Comparison of ENCODE assay signal across 24 mouse cellular contexts in genomic region chr19:29368671-29369309, GRCm38 (mm10). TPM values are rescaled to one million over a fixed set of nuclear protein-coding genes. Genes with fewer than 3 reads are reported as not detected.
DNase-seq lines count a peak whose midpoint lies in the region; TF ChIP-seq lines count a peak whose summit lies in the region.
"Had no signal": no experiment of that assay in that cellular context is flagged by ENCODE, and none has a peak within 500 bp of the region (broad histone marks: within the 10 kb centered on the region; RNA-seq: fewer than 3 reads in every experiment).

No protein-coding gene starts in this region.

- H3K36me3 ChIP-seq in macrophage (ENCODE audit: inconsistent target) = peaks cover 9% of the 10 kb centered on the region; the same call in 1 of the 2 replicates

- 32% methylated on average over 3 of the region's 3 CpGs for WGBS in macrophage (ENCODE audit: missing documents)
- WGBS in lung, adult 2 months = 72% methylated on average over 3 of the region's 3 CpGs

- H3K4me3 ChIP-seq in gastrocnemius, adult 2 months = peak overlapping the region; percentile 30; the same call in 1 of the 2 replicates
- peak overlapping the region; percentile 84 for H3K4me3 ChIP-seq in macrophage (ENCODE audit: inconsistent target)
- no peak overlapping the region for H3K4me3 ChIP-seq in lung, adult 2 months (replicated peaks; ENCODE audit: extremely low read depth, low read depth, low read length)

- DNase-seq in gastrocnemius, adult 2 months = no peak
- no peak for DNase-seq in gastrocnemius, postnatal 36 days
- DNase-seq in A20 (ENCODE audit: low read depth, low spot score) (peak; percentile 90), MEL-GATA-1-ER (ENCODE audit: extremely low read depth, low read depth) (peak; percentile 54)
- DNase-seq in right cerebral cortex, postnatal 25 days = no peak
- no peak for DNase-seq in layer of hippocampus, adult 18-20 months (ENCODE audit: low spot score in 2 of 2)
- DNase-seq in lung, adult 2 months = no peak
- DNase-seq: cerebellum, adult 11 months; cerebellum, postnatal 25 days; heart, adult 18-20 months; kidney, adult 8-10 months; kidney, postnatal 4 days; lung, embryonic 14.5 days; lung, postnatal 4 days had no signal

- intact Hi-C loops in gastrocnemius, adult 2 months (cut with DNase I) = loop anchor here (5.0 kb wide), 1 partner anchor 194 kb away; no protein-coding TSS in a partner anchor
- intact Hi-C loops in gastrocnemius, postnatal 36 days (cut with DNase I) = loop anchor here (5.0 kb wide), 1 partner anchor 194 kb away; no protein-coding TSS in a partner anchor

- H3K79me2 ChIP-seq in macrophage (ENCODE audit: inconsistent target) = peaks cover 75% of the 10 kb centered on the region

- no peak for TF ChIP-seq CTCF in gastrocnemius, adult 2 months (IDR thresholded peaks at IDR 0.05)
- TF ChIP-seq CTCF in lung, adult 2 months (IDR thresholded peaks at IDR 0.05; ENCODE audit: insufficient read depth, low read length) = no peak

- peak overlapping the region; percentile 40; the same call in 1 of the 2 replicates for H3K27ac ChIP-seq in gastrocnemius, adult 2 months
- peak overlapping the region; percentile 16 for H3K27ac ChIP-seq in macrophage
- H3K27ac ChIP-seq: hindbrain, postnatal 0 days had no signal

- TF ChIP-seq POLR2A in lung, adult 2 months (IDR thresholded peaks at IDR 0.05; ENCODE audit: borderline replicate concordance, extremely low read depth, low read depth, low read length) = no peak

- H3K4me1 ChIP-seq in lung, adult 2 months (ENCODE audit: control insufficient read depth, insufficient read depth, low read length) = peaks cover 6% of the 10 kb centered on the region

RNA-seq across cellular contexts. Expression of gene Cd274, which starts 1.5 kb away (rescaled TPM):
- under 1 TPM; 0.59 to 0.71 TPM for total RNA-seq in gastrocnemius, adult 2 months (2021)
- under 1 TPM; 0.52 to 0.61 TPM for total RNA-seq in gastrocnemius, postnatal 36 days (2021)
- total RNA-seq in macrophage (2018; cell fraction: chromatin; rRNA removed) = 1,000 to 10,000 TPM in 3 of 26 experiments, 100 to 1,000 TPM in 23; 158 to 1,981 (median 629) TPM
- total RNA-seq in macrophage (2018; cell fraction: cytosol; rRNA removed) = 100 to 1,000 TPM in 25 of 26 experiments, 10 to 100 TPM in 1; 97.2 to 934 (median 465) TPM
- total RNA-seq in macrophage (2018; cell fraction: nucleus; rRNA removed) = 1,000 to 10,000 TPM in 15 of 26 experiments, 100 to 1,000 TPM in 10, 10 to 100 TPM in 1; 92.6 to 1,827 (median 1,161) TPM
- polyA plus RNA-seq in macrophage (2018) = 44.6 to 125 TPM (median 104 TPM) in 3 replicates
- total RNA-seq in layer of hippocampus, adult 18-20 months (2021) = 1 to 10 TPM; 1.2 TPM
- 5.4 and 9.0 TPM in 2 replicates for polyA plus RNA-seq in lung, adult 2 months (2012; rRNA removed)

RNA-seq across cellular contexts. Expression of gene Plgrkt, which starts 1.6 kb away (rescaled TPM):
- 10 to 100 TPM; 16.1 to 21.2 TPM for total RNA-seq in gastrocnemius, adult 2 months (2021)
- total RNA-seq in gastrocnemius, postnatal 36 days (2021) = 10 to 100 TPM; 15.5 to 17.4 TPM
- total RNA-seq in macrophage (2018; cell fraction: chromatin; rRNA removed) = 100 to 1,000 TPM; 439 to 902 (median 658) TPM
- 100 to 1,000 TPM in 4 of 26 experiments, 10 to 100 TPM in 22; 64.2 to 119 (median 78.6) TPM for total RNA-seq in macrophage (2018; cell fraction: cytosol; rRNA removed)
- 100 to 1,000 TPM; 254 to 825 (median 609) TPM for total RNA-seq in macrophage (2018; cell fraction: nucleus; rRNA removed)
- polyA plus RNA-seq in macrophage (2018) = 65.1 to 163 TPM (median 83.5 TPM) in 3 replicates
- total RNA-seq in layer of hippocampus, adult 18-20 months (2021) = 10 to 100 TPM; 25.6 to 27.0 TPM
- polyA plus RNA-seq in lung, adult 2 months (2012; rRNA removed) = 56.1 and 57.2 TPM in 2 replicates

RNA-seq across cellular contexts. Expression of gene Rln1, which starts 34.3 kb away (rescaled TPM):
- not detected for total RNA-seq in gastrocnemius, adult 2 months (2021)
- total RNA-seq in gastrocnemius, postnatal 36 days (2021) = not detected
- total RNA-seq in macrophage (2018; cell fraction: chromatin; rRNA removed) = not detected
- not detected for total RNA-seq in macrophage (2018; cell fraction: cytosol; rRNA removed)
- not detected for total RNA-seq in macrophage (2018; cell fraction: nucleus; rRNA removed)
- polyA plus RNA-seq in macrophage (2018) = not detected in 3 replicates
- 1 to 10 TPM; 1.3 to 1.7 TPM for total RNA-seq in layer of hippocampus, adult 18-20 months (2021)
- polyA plus RNA-seq in lung, adult 2 months (2012; rRNA removed) = not detected in 2 replicates
- total RNA-seq: heart, adult 18-20 months; hematopoietic stem cell, adult 5-6 weeks had no signal
- polyA plus RNA-seq: lung, embryonic 14.5 days had no signal

RNA-seq across cellular contexts. Expression of gene Pdcd1lg2, which starts 41.9 kb away (rescaled TPM):
- not detected for total RNA-seq in gastrocnemius, adult 2 months (2021)
- total RNA-seq in gastrocnemius, postnatal 36 days (2021) = not detected
- 1 to 10 TPM in 2 of 26 experiments, under 1 TPM in 11, not detected in 13; 0.33 to 1.5 (median 0.86) TPM for total RNA-seq in macrophage (2018; cell fraction: chromatin; rRNA removed)
- total RNA-seq in macrophage (2018; cell fraction: cytosol; rRNA removed) = under 1 TPM in 25 of 26 experiments, not detected in 1; 0.09 to 0.45 (median 0.22) TPM
- 1 to 10 TPM in 10 of 26 experiments, under 1 TPM in 6, not detected in 10; 0.52 to 3.2 (median 1.5) TPM for total RNA-seq in macrophage (2018; cell fraction: nucleus; rRNA removed)
- polyA plus RNA-seq in macrophage (2018) = 0.09 to 0.18 TPM in 2 of 3 replicates, not detected in the other
- total RNA-seq in layer of hippocampus, adult 18-20 months (2021) = not detected
- 0.29 and 0.37 TPM in 2 replicates for polyA plus RNA-seq in lung, adult 2 months (2012; rRNA removed)
- total RNA-seq: layer of hippocampus, postnatal 14 days had no signal
- polyA plus RNA-seq: forebrain, embryonic 14.5 days; heart, embryonic 14.5 days; limb, embryonic 14.5 days; lung, embryonic 14.5 days; neural tube, embryonic 11.5 days had no signal

RNA-seq across cellular contexts. Expression of gene Insl6, which starts 43.6 kb away (rescaled TPM):
- not detected for total RNA-seq in gastrocnemius, adult 2 months (2021)
- total RNA-seq in gastrocnemius, postnatal 36 days (2021) = not detected
- total RNA-seq in macrophage (2018; cell fraction: chromatin; rRNA removed) = 1 to 10 TPM in 14 of 26 experiments, not detected in 12; 1.1 to 9.8 (median 2.5) TPM
- total RNA-seq in macrophage (2018; cell fraction: cytosol; rRNA removed) = 10 to 100 TPM in 25 of 26 experiments, 1 to 10 TPM in 1; 9.7 to 38.4 (median 21.1) TPM
- 10 to 100 TPM in 6 of 26 experiments, 1 to 10 TPM in 20; 1.4 to 24.5 (median 5.8) TPM for total RNA-seq in macrophage (2018; cell fraction: nucleus; rRNA removed)
- 10.1 to 21.0 TPM (median 14.9 TPM) in 3 replicates for polyA plus RNA-seq in macrophage (2018)
- under 1 TPM; 0.51 to 0.79 TPM for total RNA-seq in layer of hippocampus, adult 18-20 months (2021)
- 0.82 TPM in 1 of 2 replicates, not detected in the other for polyA plus RNA-seq in lung, adult 2 months (2012; rRNA removed)
- total RNA-seq: hindbrain, postnatal 0 days; left cerebral cortex, postnatal 14 days; midbrain, postnatal 0 days had no signal

Comparison
In these comparisons a context has a peak if more than half of its experiments do, and no peak if none do; other contexts are left out.
1. DNase-seq: peak in A20 (single experiment) and MEL-GATA-1-ER (single experiment); none in gastrocnemius, adult 2 months (single experiment), gastrocnemius, postnatal 36 days (0 of 2), right cerebral cortex, postnatal 25 days (single experiment), layer of hippocampus, adult 18-20 months (0 of 2) and lung, adult 2 months (single experiment).